Mouse (Mus musculus) heart, adult 2 months (tissue): Measurements from ENCODE around the gene Tspyl4. TPM values are rescaled to one million over a fixed set of nuclear protein-coding genes. Genes with fewer than 3 reads are reported as not detected.
A peak's percentile ranks its signal among the peaks of the same experiment; 100 is the strongest.

Experiments
- DNase-seq, 2 experiments: peaks; one replicate each; pipeline ENCODE4 v3.0.0; 2021
- H3K27ac ChIP-seq: fragments of 200-600 bp; 2 replicates; pipeline ENCODE4 v1.8.1; 2022
- H3K27me3 ChIP-seq: fragments of 200-500 bp; 2 replicates; pipeline ENCODE4 v1.6.1; 2012; ENCODE audit warnings: mild to moderate bottlenecking, low read length, inconsistent platforms, mixed read lengths; ENCODE audit not compliant: control insufficient read depth, insufficient read depth
- H3K36me3 ChIP-seq: fragments of 200-500 bp; 2 replicates; pipeline ENCODE4 v1.6.1; 2012; ENCODE audit warnings: low read length, inconsistent platforms; ENCODE audit not compliant: control insufficient read depth, insufficient read depth
- H3K4me1 ChIP-seq: fragments of 200-500 bp; 2 replicates; pipeline ENCODE4 v1.6.1; 2011; ENCODE audit warnings: low read length; ENCODE audit not compliant: control insufficient read depth, insufficient read depth
- H3K4me3 ChIP-seq: fragments of 200-600 bp; 2 replicates; pipeline ENCODE4 v1.8.1; 2022
- H3K79me2 ChIP-seq: fragments of 200-500 bp; replicated peaks from 2 replicates; pipeline ENCODE4 v1.6.1; 2012; ENCODE audit warnings: mild to moderate bottlenecking, inconsistent platforms, low read length, moderate library complexity, mixed read lengths; ENCODE audit not compliant: control insufficient read depth, insufficient read depth
- H3K9ac ChIP-seq: fragments of 200-500 bp; 2 replicates; pipeline ENCODE4 v1.6.1; 2012; ENCODE audit warnings: low read depth, mild to moderate bottlenecking, control low read depth, inconsistent platforms, low read length, mixed read lengths
- CTCF ChIP-seq: fragments of 200-600 bp; IDR thresholded peaks from 2 replicates; pipeline ENCODE4 v1.8.1; 2022; ENCODE audit warnings: antibody characterized with exemption, mild to moderate bottlenecking, moderate library complexity
- EP300 ChIP-seq: fragments of 200-500 bp; IDR thresholded peaks from 2 replicates; pipeline ENCODE4 v1.6.1; 2011; ENCODE audit warnings: low read depth, low read length, control low read depth; ENCODE audit not compliant: insufficient read depth
- POLR2A ChIP-seq: fragments of 200-500 bp; IDR thresholded peaks from 2 replicates; pipeline ENCODE4 v1.6.1; 2011; ENCODE audit warnings: mild to moderate bottlenecking, low read depth, low read length, control low read depth; ENCODE audit not compliant: insufficient read depth
- WGBS: fragments of 180-500 bp; shearing (Covaris S2); methylation state at CpG from one replicate; pipeline ENCODE4 v1.1.7; 2018; 5-methylcytosine and 5-hydroxymethylcytosine counted together
- intact Hi-C: fragments of 180-260 bp; cut with DNase I; formaldehyde crosslinking; loops from one replicate; pipeline ENCODE4 v1.15.1; 2025
- polyA plus RNA-seq: library from polyadenylated mRNA; depleted of rRNA; stranded (reverse); fragments of >200 nt; gene quantifications from 2 replicates; pipeline ENCODE4 v1.2.3, GENCODE M21; 2012
- total RNA-seq, 2 experiments: library from RNA; stranded (reverse); gene quantifications; 2 replicates each; pipeline ENCODE4 v1.2.3; 2021

Tspyl4 gene
- total and polyA plus RNA-seq, 3 experiments, result 8.4 to 18.0 (median 12.4) TPM

DNA sequence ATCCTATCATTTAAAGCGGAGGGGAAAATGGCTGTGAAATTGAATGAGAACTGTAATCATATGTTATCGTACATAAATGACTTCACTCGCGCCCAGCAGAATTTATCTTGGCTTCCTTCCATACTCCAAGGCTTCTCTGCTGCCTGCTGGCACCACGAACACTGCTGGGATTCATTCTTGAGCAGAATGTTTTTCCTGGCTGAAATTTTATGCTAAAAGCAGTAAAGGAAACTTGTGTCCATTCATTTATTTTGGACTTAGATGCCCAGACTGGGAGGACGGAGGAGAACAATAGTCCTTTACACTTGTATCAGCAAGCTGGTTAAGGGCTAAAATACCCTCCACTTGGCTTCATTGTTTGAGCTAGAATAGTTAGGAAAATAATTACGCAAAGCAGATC is 25.6 kb upstream of the Tspyl4 start:
- intact Hi-C loops, result no loop called here
- no peak overlapping the region for H3K9ac ChIP-seq
- WGBS, result 12% methylated on average over 7 of the region's 7 CpGs
- peak in 1 of 2 experiments; percentile 8 for DNase-seq
- H3K27me3 ChIP-seq, result no peaks in the 10 kb centered on the region
- TF ChIP-seq CTCF (no peak), EP300 (no peak), POLR2A (no peak)
- H3K79me2 ChIP-seq, result no peaks in the 10 kb centered on the region
- no peaks in the 10 kb centered on the region for H3K36me3 ChIP-seq
- H3K27ac ChIP-seq, result peak overlapping the region; percentile 3; the same call in 1 of the 2 replicates
- H3K4me3 ChIP-seq, result no peak overlapping the region
- peaks cover 1% of the 10 kb centered on the region; the same call in 1 of the 2 replicates for H3K4me1 ChIP-seq

DNA sequence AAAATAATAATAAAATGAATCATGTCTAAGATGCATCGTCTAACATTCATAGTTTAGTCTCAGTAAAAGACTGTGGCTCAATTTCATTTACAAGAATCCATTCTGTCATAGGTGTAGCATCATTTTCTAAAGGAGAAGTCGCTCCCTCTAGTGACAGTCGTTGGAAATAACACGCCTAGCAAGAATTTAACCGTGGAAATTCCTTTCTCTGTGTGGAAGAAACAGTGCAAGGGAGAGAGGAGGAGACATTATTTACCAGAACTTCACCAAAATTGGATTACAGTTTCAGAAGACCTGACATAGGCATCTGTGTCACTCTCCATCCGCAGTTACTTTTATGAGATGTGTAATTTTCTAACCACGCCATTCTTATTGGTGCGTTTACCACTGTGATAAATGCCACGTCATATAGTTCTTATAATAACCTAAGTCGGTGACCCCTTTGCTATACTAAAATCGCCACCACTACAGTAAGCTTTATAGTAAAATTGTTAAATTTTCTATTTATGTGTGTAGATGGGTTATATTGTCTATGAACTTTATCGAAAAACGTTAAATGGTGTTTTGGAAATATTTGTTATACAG is 16.6 kb upstream of the Tspyl4 start:
- peak in 1 of 2 experiments; percentile 24 for DNase-seq
- Histone ChIP-seq H3K4me1 (peaks cover 3% of the 10 kb centered on the region), H3K9ac (peak overlapping the region; percentile 51; the same call in 1 of the 2 replicates), H3K27me3 (no peaks in the 10 kb centered on the region), H3K36me3 (peaks cover 12% of the 10 kb centered on the region), H3K79me2 (peaks cover 4% of the 10 kb centered on the region; the same call in 1 of the 2 replicates), H3K4me3 (peak overlapping the region; percentile 94), H3K27ac (peak overlapping the region; percentile 96)
- no peak for TF ChIP-seq EP300
- TF ChIP-seq CTCF, result peak; percentile 92; the same call in 1 of the 2 replicates
- 14% methylated on average over 13 of the region's 13 CpGs for WGBS
- intact Hi-C loops, result loop anchor here (2.0 to 5.0 kb wide), 5 partner anchors 47 to 243 kb away; partner anchors contain the start of genes Calhm5, Nt5dc1 and Trappc3l

DNA sequence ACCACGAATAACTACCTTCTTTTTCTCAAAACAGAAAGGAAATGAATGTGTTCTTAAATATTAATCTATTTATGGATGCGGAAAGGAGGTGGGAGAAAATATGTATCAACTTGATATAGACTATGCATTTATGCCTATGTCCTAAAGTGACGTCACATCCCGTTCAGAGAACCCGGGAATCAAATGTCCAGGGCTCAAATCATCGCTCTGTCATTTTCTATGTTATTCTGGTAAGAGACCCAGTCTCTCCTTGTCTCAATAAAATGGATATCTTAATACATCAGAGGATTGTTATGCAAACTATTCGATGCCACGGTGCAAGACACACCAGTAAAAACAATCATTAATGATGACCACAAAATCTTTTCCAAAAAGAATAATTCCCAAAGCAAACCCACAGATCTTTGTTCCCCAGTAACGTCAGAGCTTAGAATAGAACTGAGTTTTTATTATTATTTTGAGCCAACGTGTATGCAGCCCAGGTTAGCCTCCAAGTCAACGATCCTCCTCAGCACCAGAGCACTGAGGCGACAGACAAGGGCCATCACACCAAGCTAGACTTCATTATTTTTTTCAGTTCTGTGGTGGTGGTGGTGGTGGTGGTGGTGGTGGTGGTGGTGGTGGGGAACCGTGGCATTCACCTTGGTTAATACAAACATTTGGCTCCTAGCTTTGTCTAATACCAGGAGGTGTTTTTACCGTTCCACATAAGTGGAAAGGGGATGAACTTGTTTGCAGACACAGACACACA is 15.9 kb upstream of the Tspyl4 start:
- Histone ChIP-seq H3K36me3 (peaks cover 12% of the 10 kb centered on the region), H3K4me3 (peak overlapping the region; percentile 94)
- WGBS, result 7% methylated on average over 14 of the region's 14 CpGs

DNA sequence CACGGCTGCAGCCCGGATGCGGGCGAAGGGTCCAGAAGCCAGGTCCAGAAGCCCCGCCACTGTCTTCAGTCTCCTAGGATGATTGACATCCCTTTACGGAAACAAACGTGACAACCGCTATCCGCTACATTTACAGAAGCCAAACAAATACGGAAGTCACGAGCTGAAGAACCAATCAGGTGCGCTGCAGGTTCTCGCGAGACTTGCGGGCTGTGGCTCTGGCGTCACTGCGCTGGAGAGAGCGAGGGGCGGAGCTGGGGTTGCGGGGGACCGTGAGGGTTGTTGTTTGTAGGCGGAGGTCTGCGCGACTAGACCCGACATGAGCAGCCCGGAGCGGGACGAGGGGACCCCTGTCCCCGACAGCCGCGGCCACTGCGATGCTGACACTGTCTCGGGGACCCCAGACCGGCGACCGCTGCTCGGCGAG is 15.3 kb upstream of the Tspyl4 start, which contains the start of gene Tspyl1:
Gene Tspyl1 (plus strand): TSS at position 229 of the 427 bp plus-strand sequence.
- Histone ChIP-seq H3K4me1 (peaks cover 3% of the 10 kb centered on the region), H3K27ac (peak within 1 kb of the TSS; percentile 96), H3K27me3 (no peaks in the 10 kb centered on the region), H3K36me3 (peaks cover 12% of the 10 kb centered on the region), H3K9ac (peak within 1 kb of the TSS; percentile 98), H3K79me2 (peaks cover 4% of the 10 kb centered on the region; the same call in 1 of the 2 replicates), H3K4me3 (peak within 1 kb of the TSS; percentile 94)
- intact Hi-C loops, result loop anchor here (1.0 to 5.0 kb wide), 6 partner anchors 15 to 245 kb away; partner anchors contain the start of genes Calhm5, Nt5dc1, Trappc3l and Tspyl4
- TF ChIP-seq POLR2A (peak; percentile 86), EP300 (peak; percentile 76), CTCF (no peak)
- WGBS, result under 1% methylated on average over 38 of the region's 38 CpGs
- peak; percentile 97 to 98 for DNase-seq

More for the DNA sequence above, 15.9 kb upstream of the Tspyl4 start:
- Histone ChIP-seq H3K79me2 (peaks cover 4% of the 10 kb centered on the region; the same call in 1 of the 2 replicates), H3K27me3 (no peaks in the 10 kb centered on the region), H3K27ac (peak overlapping the region; percentile 96), H3K4me1 (peaks cover 3% of the 10 kb centered on the region), H3K9ac (peak overlapping the region; percentile 81)
- no peak for DNase-seq
- TF ChIP-seq EP300, result no peak
- TF ChIP-seq POLR2A, result no peak
- TF ChIP-seq CTCF, result no peak
- intact Hi-C loops, result loop anchor here (2.0 to 5.0 kb wide), 5 partner anchors 46 to 244 kb away; partner anchors contain the start of genes Calhm5, Nt5dc1 and Trappc3l

DNA sequence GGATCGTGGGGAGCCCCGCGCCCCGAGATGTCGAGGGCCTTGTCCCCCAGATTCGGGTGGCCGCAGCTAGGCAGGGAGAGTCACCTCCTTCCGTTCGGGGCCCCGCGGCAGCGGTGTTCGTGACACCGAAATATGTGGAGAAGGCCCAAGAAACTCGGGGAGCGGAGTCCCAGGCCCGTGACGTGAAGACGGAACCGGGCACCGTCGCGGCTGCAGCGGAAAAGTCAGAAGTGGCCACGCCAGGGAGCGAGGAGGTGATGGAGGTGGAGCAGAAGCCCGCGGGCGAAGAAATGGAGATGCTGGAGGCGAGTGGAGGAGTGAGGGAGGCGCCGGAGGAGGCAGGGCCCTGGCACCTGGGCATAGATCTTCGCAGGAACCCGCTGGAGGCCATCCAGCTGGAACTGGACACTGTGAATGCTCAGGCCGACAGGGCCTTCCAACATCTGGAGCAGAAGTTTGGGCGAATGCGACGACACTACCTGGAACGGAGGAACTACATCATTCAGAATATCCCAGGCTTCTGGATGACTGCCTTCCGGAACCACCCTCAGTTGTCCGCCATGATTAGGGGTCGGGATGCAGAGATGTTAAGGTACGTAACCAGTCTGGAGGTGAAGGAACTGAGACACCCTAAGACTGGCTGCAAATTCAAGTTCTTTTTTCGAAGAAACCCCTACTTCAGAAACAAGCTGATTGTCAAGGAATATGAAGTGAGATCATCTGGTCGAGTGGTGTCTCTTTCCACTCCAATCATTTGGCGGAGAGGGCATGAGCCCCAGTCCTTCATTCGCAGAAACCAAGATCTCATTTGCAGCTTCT is 14.6 kb upstream of the Tspyl4 start:
- TF ChIP-seq EP300, result 0 out of 2 replicates have a peak, but pooled peaks have one; percentile 11
- no peak for TF ChIP-seq POLR2A
- intact Hi-C loops, result loop anchor here (1.0 to 5.0 kb wide), 6 partner anchors 15 to 263 kb away; partner anchors contain the start of genes Calhm5, Nt5dc1, Rwdd1 and Trappc3l
- 3% methylated on average over 47 of the region's 47 CpGs for WGBS
- peaks cover 4% of the 10 kb centered on the region; the same call in 1 of the 2 replicates for H3K79me2 ChIP-seq
- H3K4me3 ChIP-seq, result peak overlapping the region; percentile 94
- H3K36me3 ChIP-seq, result peaks cover 14% of the 10 kb centered on the region
- no peaks in the 10 kb centered on the region for H3K27me3 ChIP-seq
- H3K9ac ChIP-seq, result peak overlapping the region; percentile 98
- DNase-seq, result peak; percentile 75 to 76
- peak overlapping the region; percentile 96 for H3K27ac ChIP-seq
- peaks cover 3% of the 10 kb centered on the region for H3K4me1 ChIP-seq
